Mouse (Mus musculus) ES-E14 (cell line): ENCODE results near the gene Ttf2. TPM values are rescaled to one million over a fixed set of nuclear protein-coding genes. Genes with fewer than 3 reads are reported as not detected.
A peak's percentile ranks its signal among the peaks of the same experiment; 100 is the strongest.

Experiments
- DNase-seq: peaks from one replicate; pipeline ENCODE4 v3.0.0-alpha.2; 2013; ENCODE audit warnings: low read depth, low spot score
- H3K27ac ChIP-seq: 2 replicates; pipeline ENCODE4 v1.5.1; 2012; ENCODE audit warnings: low read depth, mild to moderate bottlenecking, low read length, moderate library complexity, mixed read lengths; ENCODE audit not compliant: poor library complexity, insufficient read depth, severe bottlenecking
- H3K36me3 ChIP-seq: 2 replicates; pipeline ENCODE4 v1.6.1; 2012; ENCODE audit warnings: mild to moderate bottlenecking, low read length, moderate library complexity, mixed read lengths; ENCODE audit not compliant: control insufficient read depth, poor library complexity, insufficient read depth, severe bottlenecking
- H3K4me1 ChIP-seq, 2 experiments: fragments of 150-350 bp in 1 of 2; sonication (generic) in 1 of 2; 2 replicates each; pipeline ENCODE4 v1.6.1; 2012; ENCODE audit warnings: low read length in 2 of 2, mild to moderate bottlenecking in 1 of 2, mixed read lengths in 1 of 2; ENCODE audit not compliant: control insufficient read depth in 2 of 2, insufficient read depth in 2 of 2, poor library complexity in 1 of 2
- H3K4me3 ChIP-seq, 2 experiments: fragments of 150-350 bp in 1 of 2; sonication (generic) in 1 of 2; 2 replicates each; pipeline ENCODE4 v1.5.1; 2012; ENCODE audit warnings: low read length in 2 of 2, low read depth in 1 of 2, mild to moderate bottlenecking in 1 of 2, mixed read lengths in 1 of 2; ENCODE audit not compliant: insufficient read depth in 1 of 2, poor library complexity in 1 of 2, severe bottlenecking in 1 of 2
- H3K9ac ChIP-seq: 2 replicates; pipeline ENCODE4 v1.6.1; 2012; ENCODE audit warnings: low read depth, mild to moderate bottlenecking, low read length, mixed read lengths; ENCODE audit not compliant: poor library complexity, insufficient read depth, severe bottlenecking
- H3K9me3 ChIP-seq: fragments of 150-350 bp; sonication (generic); 2 replicates; pipeline ENCODE4 v1.6.1; 2012; ENCODE audit warnings: low read depth, mild to moderate bottlenecking, low read length; ENCODE audit not compliant: control insufficient read depth, insufficient read depth
- CHD2 ChIP-seq: IDR thresholded peaks from 2 replicates; pipeline ENCODE4 v1.6.1; 2014; ENCODE audit warnings: mild to moderate bottlenecking, low read depth, low read length, inconsistent platforms
- HCFC1 ChIP-seq: IDR thresholded peaks from 2 replicates; pipeline ENCODE4 v1.6.1; 2012; ENCODE audit warnings: low read length, inconsistent platforms, borderline replicate concordance; ENCODE audit not compliant: insufficient read depth
- MAFK ChIP-seq: IDR thresholded peaks from 2 replicates; pipeline ENCODE4 v1.6.1; 2014; ENCODE audit warnings: mild to moderate bottlenecking, low read depth, low read length, inconsistent platforms; ENCODE audit not compliant: insufficient read depth
- ZC3H11A ChIP-seq: IDR thresholded peaks from 2 replicates; pipeline ENCODE4 v1.6.1; 2012; ENCODE audit warnings: low read depth, mild to moderate bottlenecking, inconsistent platforms, low read length, borderline replicate concordance
- ZNF384 ChIP-seq: IDR thresholded peaks from 2 replicates; pipeline ENCODE4 v1.6.1; 2012; ENCODE audit warnings: low read depth, low read length, inconsistent platforms
- in situ Hi-C, 2 experiments: fragments of 600-800 bp; cut with MboI; formaldehyde crosslinking; loops; one replicate each; pipeline ENCODE4 v1.15.1; 2025; ENCODE audit warnings: low sequenced_read_pairs in 2 of 2, inconsistent platforms in 1 of 2; ENCODE audit not compliant: unreplicated experiment in 2 of 2
- total RNA-seq: library from RNA; depleted of rRNA; stranded (reverse); fragments of 300-350 nt; gene quantifications from 2 replicates; pipeline ENCODE4 v1.2.3, GENCODE M21; 2012

Ttf2 gene
- total RNA-seq, 1 experiment, result 39.0 TPM

DNA sequence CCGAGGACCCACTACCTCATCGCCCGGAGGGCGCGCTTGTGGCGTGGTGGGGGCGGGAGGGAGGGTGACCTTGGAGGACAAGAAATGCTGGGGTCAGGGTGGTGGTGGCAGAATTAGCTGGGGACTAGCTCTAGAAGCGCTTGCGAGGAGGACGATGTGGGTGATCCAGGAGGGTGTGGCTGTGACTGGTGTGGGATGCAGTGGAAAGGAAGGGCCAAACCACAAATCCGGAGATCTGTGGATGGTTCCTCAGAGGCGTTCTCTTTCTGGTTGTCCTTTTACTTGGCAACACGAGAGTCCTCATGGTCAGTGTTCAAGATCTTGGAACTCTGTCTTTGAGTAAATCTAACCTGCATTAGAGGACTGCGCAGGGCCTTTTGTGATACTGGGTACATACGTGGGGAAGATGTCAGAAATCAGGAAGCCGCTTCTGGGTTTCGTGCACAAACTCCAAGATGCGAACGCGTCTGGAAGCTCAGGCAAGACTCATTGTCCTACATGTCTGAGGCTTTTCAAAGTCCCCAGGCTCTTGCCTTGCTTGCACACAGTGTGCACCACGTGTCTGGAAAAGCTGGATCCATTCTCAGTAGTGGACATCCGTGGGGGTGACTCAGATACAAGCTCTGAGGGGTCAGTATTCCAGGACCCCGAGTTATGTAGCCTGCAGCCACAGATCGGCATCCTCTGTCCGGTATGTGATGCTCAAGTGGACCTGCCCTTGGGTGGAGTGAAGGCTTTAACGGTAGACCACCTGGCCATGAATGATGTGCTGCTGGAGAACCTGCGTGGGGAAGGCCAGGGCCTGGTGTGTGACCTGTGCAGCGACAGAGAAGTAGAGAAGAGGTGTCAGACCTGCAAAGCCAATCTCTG, 46.7 kb downstream of the Ttf2 start:
- in situ Hi-C loops, result no loop called here
- H3K4me3 ChIP-seq, result peak overlapping the region; percentile 63 to 90
- no peak overlapping the region for H3K27ac ChIP-seq
- peaks cover 0 to 4% of the 10 kb centered on the region in 2 experiments; a peak in 1 of 4 replicates for H3K4me1 ChIP-seq
- H3K9ac ChIP-seq, result peak overlapping the region; percentile 53; the same call in 1 of the 2 replicates
- no peak for DNase-seq
- H3K36me3 ChIP-seq, result no peaks in the 10 kb centered on the region
- no peaks in the 10 kb centered on the region for H3K9me3 ChIP-seq
- TF ChIP-seq HCFC1 (no peak), CHD2 (no peak)

DNA sequence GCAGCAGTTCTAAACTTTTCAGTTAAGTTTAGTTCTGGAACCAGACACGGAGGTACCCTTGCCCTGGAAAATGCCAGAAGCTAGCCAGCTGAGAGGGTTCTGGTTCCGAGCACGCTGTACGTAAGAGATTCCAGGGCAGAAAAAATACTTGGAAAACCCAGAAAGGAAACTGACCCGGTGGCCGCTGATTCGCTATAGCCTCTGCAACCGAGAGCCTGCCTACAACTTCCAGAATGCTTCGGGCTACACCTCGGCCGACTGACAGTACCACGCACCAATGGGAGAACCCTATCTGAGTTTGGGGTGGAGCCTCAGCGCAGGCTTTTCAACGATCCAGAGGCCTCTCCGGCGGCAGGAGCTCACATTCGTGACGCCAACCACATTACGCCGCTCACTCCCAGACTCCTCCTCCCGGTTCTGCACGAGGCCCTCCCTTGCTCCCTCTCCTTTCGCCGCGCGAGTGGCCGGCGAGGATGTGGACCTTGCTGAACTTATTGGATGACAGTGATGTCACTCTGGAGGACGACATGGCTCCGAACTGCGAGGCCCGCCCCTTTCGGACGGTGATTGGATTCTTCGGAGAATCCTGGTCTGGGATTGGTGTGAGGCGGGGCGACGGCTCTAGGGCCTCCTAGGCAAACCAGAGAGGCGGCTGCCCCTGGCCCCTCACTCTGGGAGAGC, 47.5 kb downstream of the Ttf2 start, which contains the start of gene Trim45:
Trim45 (plus strand) TSS at position 378 of the 681 bp plus-strand sequence.
- Histone ChIP-seq H3K4me1 (peaks cover 0 to 4% of the 10 kb centered on the region in 2 experiments; a peak in 1 of 4 replicates), H3K9me3 (no peaks in the 10 kb centered on the region), H3K36me3 (no peaks in the 10 kb centered on the region), H3K4me3 (peak within 1 kb of the TSS; percentile 63 to 90), H3K27ac (no peak within 1 kb of the TSS), H3K9ac (peak within 1 kb of the TSS; percentile 65)
- peak; percentile 98 for DNase-seq
- peak; percentile 89 for TF ChIP-seq HCFC1
- TF ChIP-seq CHD2, result peak; percentile 81
- TF ChIP-seq ZC3H11A, result no peak; the same call in 1 of the 2 replicates
- TF ChIP-seq ZNF384, result no peak
- TF ChIP-seq MAFK, result no peak
- in situ Hi-C loops, result no loop called here

DNA sequence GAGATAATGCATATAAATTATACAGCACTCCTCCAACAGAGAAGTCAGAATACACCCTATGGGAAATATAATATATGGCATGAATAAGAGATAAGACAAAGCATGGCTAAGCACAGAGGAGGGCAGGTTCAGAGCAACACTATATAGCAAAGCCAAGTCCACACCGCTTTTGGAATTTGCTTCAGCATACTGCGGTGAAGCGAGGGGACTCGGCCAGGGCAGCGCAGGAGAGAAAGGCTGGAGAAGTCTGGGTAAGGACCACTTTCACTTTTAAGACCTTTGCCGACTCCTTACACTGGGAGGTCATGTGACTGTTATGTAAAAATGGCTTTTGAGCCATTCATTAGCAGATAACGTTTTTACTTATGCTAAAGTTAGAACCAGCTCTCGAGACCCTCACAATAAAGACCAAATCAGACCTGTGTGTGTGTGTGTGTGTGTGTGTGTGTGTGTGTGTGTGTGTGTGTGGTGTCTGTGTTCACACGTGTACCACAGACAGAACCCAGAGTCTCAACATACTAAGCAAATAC, 48.8 kb downstream of the Ttf2 start:
- H3K9me3 ChIP-seq, result no peaks in the 10 kb centered on the region
- no peak overlapping the region for H3K4me3 ChIP-seq
- TF ChIP-seq HCFC1, result no peak
- no peak for TF ChIP-seq ZNF384
- TF ChIP-seq CHD2, result no peak
- TF ChIP-seq ZC3H11A, result no peak
- no peaks in the 10 kb centered on the region for H3K36me3 ChIP-seq
- peaks cover 0 to 4% of the 10 kb centered on the region in 2 experiments; a peak in 1 of 4 replicates for H3K4me1 ChIP-seq
- in situ Hi-C loops, result no loop called here
- no peak overlapping the region for H3K9ac ChIP-seq
- H3K27ac ChIP-seq, result no peak overlapping the region
- no peak for DNase-seq

DNA sequence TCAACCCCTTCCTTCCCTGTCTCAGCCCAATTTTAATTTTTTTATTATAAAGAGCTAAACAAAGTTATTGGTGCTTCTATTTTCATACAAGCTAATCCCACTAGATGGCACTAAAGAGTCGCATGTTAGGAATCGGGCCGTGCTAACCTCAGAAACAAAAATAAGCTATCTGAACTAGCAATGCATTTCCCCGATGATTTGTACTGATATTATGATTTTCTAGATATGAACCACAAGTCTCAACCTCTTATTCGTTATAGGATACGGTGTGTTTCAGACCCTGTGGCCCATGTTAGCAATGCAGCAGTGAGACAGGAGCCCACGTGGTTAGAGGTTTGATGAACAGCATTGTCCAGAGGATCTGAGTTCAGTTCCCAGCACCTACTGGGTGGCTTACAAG, 52.6 kb downstream of the Ttf2 start:
- 0 out of 2 replicates have a peak, but pooled peaks have one; percentile 27 for TF ChIP-seq ZC3H11A
- no peak for TF ChIP-seq ZNF384
- TF ChIP-seq MAFK, result no peak
- TF ChIP-seq HCFC1, result no peak
- DNase-seq, result peak; percentile 30
- Histone ChIP-seq H3K27ac (no peak overlapping the region), H3K36me3 (no peaks in the 10 kb centered on the region), H3K9me3 (no peaks in the 10 kb centered on the region), H3K9ac (no peak overlapping the region), H3K4me1 (no peaks in the 10 kb centered on the region), H3K4me3 (no peak overlapping the region)
- in situ Hi-C loops, result no loop called here
